Mouse (Mus musculus) limb, embryonic 10.5 days (tissue): ENCODE measurements around the gene Map2k1. TPM values are rescaled to one million over a fixed set of nuclear protein-coding genes. Genes with fewer than 3 reads are reported as not detected.
"Not testable (repeated sequence)": the region's sequence is repeated elsewhere in the genome, so short reads cannot be mapped to it uniquely, and the experiment has no call there.

Experiments used
- DNase-seq: peaks from one replicate; pipeline ENCODE4 v3.0.0-alpha.2; 2017; ENCODE audit warnings: low spot score
- H3K27ac ChIP-seq: fragments of 300-500 bp; sonication (generic); 2 replicates; pipeline ENCODE4 v1.5.1; 2016; ENCODE audit warnings: mild to moderate bottlenecking
- H3K27me3 ChIP-seq: fragments of 300-500 bp; sonication (generic); 2 replicates; pipeline ENCODE4 v1.6.1; 2016; ENCODE audit warnings: low read depth, mild to moderate bottlenecking; ENCODE audit not compliant: poor library complexity, severe bottlenecking
- H3K36me3 ChIP-seq: fragments of 300-500 bp; sonication (generic); 2 replicates; pipeline ENCODE4 v1.6.1; 2016; ENCODE audit warnings: mild to moderate bottlenecking, moderate library complexity
- H3K4me1 ChIP-seq: fragments of 300-500 bp; sonication (generic); 2 replicates; pipeline ENCODE4 v1.6.1; 2016
- H3K4me3 ChIP-seq: fragments of 300-500 bp; sonication (generic); 2 replicates; pipeline ENCODE4 v1.5.1; 2016; ENCODE audit warnings: mild to moderate bottlenecking, moderate library complexity
- H3K9me3 ChIP-seq: fragments of 300-500 bp; sonication (generic); replicated peaks from 2 replicates; pipeline ENCODE4 v1.6.1; 2016; ENCODE audit warnings: mild to moderate bottlenecking
- WGBS: fragments of 180-500 bp; shearing (Covaris S2); methylation state at CpG from one replicate; pipeline ENCODE4 v1.1.7; 2016; 5-methylcytosine and 5-hydroxymethylcytosine counted together
- polyA plus RNA-seq: library from polyadenylated mRNA; unstranded; fragments of >200 nt; fragmentation: Nextera tagmentation; extraction: Ambion mirVana; gene quantifications from 2 replicates; pipeline ENCODE4 v1.2.1, GENCODE M21; 2016

The Map2k1 gene
- polyA plus RNA-seq, 1 experiment from 2014 or later = 76.5 TPM

DNA sequence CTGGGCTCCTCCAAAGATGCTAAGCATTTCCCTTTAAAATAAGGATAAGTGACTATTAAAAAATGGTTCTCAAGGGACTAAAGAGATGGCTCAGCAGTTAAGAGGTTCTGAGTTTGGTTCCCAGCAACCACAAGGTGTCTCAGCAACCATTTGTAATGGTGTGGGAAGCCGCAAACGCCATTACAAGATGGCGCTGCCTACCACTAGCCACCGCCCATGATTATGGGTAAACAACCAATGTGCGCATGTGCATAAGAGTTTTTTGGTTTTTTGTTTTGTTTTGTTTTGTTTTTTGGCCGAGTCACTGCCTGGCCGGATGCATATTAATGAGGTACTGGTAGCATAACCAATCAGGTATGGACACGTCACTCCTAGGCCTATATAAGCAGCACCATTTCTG, 15.4 kb upstream of the Map2k1 start:
- not testable (repeated sequence) for H3K4me3 ChIP-seq, H3K9me3 ChIP-seq, H3K4me1 ChIP-seq, H3K27ac ChIP-seq, H3K27me3 ChIP-seq, DNase-seq, H3K36me3 ChIP-seq
- WGBS = 95% methylated on average over 8 of the region's 8 CpGs

DNA sequence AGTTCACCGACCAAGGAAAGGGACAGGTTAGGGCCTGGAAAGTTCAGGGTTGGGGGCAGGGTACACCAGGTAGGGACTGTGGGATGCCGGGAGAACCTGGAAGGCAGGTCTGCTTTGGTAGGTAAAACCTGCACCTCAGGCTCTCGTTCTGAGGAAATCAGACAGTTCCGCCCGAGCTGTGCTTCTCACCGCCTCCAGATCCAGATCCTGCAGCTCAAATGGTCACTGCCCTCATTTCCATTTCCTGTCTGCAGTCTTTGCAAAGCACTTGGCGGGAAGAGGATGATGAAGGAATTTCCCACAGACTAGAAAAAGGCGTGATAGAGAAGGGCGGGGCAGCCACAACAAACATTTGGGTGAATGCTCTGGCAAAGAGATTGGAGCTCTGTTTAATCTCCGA, 14.8 kb upstream of the Map2k1 start:
- no peak overlapping the region for H3K27ac ChIP-seq
- 91% methylated on average over 10 of the region's 10 CpGs for WGBS
- H3K4me3 ChIP-seq = no peak overlapping the region

DNA sequence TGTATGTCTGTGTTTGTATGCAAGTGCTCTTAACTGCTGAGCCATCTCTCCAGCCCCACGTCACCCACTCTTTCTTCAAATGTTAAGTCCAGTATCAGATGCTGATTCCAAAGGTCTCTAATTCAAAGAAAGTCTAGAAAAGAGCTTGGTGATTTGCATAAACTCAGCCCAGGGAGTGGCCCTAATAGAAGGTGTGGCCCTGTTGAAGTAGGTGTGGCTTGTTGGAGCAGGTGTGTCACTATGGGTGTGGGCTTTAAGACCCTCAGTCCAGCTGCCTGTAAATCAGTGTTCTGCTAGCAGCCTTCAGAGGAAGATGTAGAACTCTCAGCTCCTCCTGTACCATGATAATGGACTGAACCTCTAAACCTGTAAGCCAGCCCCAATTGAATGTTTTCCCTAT, 13.8 kb upstream of the Map2k1 start:
- 90% methylated on average over 1 of the region's 1 CpGs for WGBS
- H3K4me1 ChIP-seq = no peaks in the 10 kb centered on the region
- H3K27ac ChIP-seq = no peak overlapping the region
- no peak overlapping the region for H3K4me3 ChIP-seq
- no peaks in the 10 kb centered on the region for H3K27me3 ChIP-seq
- DNase-seq = no peak
- no peaks in the 10 kb centered on the region for H3K36me3 ChIP-seq
- no peaks in the 10 kb centered on the region for H3K9me3 ChIP-seq

More for the DNA sequence above, 14.8 kb upstream of the Map2k1 start:
- Histone ChIP-seq H3K36me3 (no peaks in the 10 kb centered on the region), H3K9me3 (no peaks in the 10 kb centered on the region), H3K27me3 (no peaks in the 10 kb centered on the region), H3K4me1 (no peaks in the 10 kb centered on the region)
- no peak for DNase-seq

DNA sequence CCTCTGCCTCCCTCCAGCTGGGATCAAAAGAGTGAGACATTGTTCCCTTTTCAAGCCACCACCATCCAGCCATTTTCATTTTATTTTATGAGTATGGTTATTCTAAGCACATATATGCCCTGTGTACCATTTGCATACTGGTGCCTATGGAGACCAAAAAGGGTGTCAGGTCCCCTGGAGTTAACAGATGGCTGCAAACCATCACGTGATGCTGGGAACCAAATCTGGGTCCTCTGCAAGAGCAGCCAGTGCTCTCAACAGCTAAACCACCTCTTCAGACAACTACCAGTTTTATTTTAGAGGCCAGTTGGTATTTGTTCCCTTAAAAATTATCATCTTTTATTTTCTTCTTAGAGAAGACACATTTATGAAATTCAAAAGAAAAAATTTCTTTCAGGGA, 11.4 kb upstream of the Map2k1 start:
- WGBS = 38% methylated on average over 1 of the region's 1 CpGs
- Histone ChIP-seq H3K4me1 (no peaks in the 10 kb centered on the region), H3K4me3 (no peak overlapping the region), H3K27me3 (no peaks in the 10 kb centered on the region), H3K9me3 (no peaks in the 10 kb centered on the region), H3K36me3 (no peaks in the 10 kb centered on the region), H3K27ac (no peak overlapping the region)
- no peak for DNase-seq

DNA sequence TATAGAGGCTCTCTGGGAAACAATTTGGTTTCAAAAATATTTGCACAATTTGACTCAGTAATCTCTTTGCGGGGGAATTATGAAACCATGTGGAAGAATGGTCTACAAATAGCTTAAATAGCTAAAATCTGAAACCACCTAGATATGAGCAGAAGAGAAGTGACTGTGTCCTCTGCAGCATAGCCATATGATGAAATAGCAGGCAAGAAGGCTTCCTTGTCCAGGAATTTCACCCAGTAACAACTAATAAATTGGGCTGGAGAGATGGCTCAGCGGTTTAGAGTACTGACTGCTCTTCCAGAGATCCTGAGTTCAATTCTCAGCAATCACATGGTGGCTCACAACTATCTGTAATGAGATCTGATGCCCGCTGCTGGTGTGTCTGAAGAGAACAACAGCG, 7.6 kb upstream of the Map2k1 start:
- H3K27me3 ChIP-seq = no peaks in the 10 kb centered on the region
- no peaks in the 10 kb centered on the region for H3K4me1 ChIP-seq
- H3K9me3 ChIP-seq = no peaks in the 10 kb centered on the region
- no peaks in the 10 kb centered on the region for H3K36me3 ChIP-seq
- H3K4me3 ChIP-seq = no peak overlapping the region
- WGBS = 91% methylated on average over 4 of the region's 4 CpGs
- no peak overlapping the region for H3K27ac ChIP-seq
- DNase-seq = no peak

DNA sequence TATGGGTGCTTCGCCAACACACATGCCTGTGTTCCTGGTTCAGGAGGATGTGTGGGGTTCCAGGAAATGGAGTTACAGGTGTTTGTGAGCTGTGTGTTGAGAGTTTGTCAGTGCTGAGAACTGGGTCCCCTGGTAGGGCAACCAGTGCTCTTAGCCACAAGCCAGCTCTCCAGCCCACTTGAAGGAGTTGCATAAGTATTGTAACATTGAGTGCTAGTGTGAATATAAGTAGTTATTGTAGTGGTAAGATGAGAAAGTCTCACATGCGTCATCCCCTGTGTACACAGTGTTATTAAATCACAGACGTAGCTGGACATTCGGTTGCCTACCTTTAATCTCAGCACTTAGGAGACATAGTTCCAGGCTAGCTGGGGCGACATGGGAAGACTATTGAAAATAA, 6.5 kb upstream of the Map2k1 start:
- Histone ChIP-seq H3K36me3 (no peaks in the 10 kb centered on the region), H3K4me1 (no peaks in the 10 kb centered on the region), H3K4me3 (no peak overlapping the region), H3K27me3 (no peaks in the 10 kb centered on the region), H3K27ac (no peak overlapping the region), H3K9me3 (no peaks in the 10 kb centered on the region)
- WGBS = 91% methylated on average over 5 of the region's 5 CpGs
- no peak for DNase-seq

DNA sequence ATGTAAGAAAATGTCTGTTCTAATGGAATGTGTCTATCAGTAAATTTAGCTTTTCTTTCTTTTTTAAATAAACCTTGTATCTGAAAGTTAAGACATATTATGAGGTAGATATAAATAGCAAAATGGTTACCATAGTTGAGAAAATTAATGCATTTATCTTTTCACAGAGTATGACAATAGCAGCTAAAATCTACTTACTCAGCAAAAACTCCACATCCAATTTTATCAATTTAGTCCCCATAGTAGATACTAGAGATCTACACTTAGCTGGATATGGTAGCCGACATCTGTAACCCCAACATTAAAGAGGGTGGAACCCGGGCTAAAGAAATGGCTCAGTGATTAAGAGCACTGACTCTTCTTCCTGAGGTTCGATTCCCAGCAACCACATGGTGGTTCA, 2.8 kb upstream of the Map2k1 start:
- no peaks in the 10 kb centered on the region for H3K9me3 ChIP-seq
- no peaks in the 10 kb centered on the region for H3K27me3 ChIP-seq
- no peak for DNase-seq
- no peak overlapping the region for H3K4me3 ChIP-seq
- H3K27ac ChIP-seq = no peak overlapping the region
- WGBS = 93% methylated on average over 3 of the region's 3 CpGs
- H3K4me1 ChIP-seq = peaks cover 18% of the 10 kb centered on the region
- no peaks in the 10 kb centered on the region for H3K36me3 ChIP-seq

DNA sequence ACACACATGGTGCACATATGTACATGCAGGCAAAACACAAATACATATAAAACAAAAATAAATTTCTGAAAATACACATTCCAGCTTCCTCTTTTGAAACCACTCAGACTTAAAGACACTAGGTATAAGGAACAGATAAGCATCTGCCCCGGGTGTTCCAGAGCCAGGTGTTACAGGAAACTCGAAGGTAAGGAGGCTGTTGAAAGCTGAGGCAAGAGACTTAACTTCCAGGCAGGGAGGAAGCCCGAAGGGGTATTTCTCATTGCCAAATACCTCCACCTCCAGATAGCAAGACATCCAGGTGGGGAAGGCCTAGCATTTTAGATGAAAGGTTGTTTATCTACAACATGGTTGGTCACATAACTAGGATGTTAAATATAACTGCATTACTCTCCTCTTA, 2.0 kb upstream of the Map2k1 start:
- no peaks in the 10 kb centered on the region for H3K27me3 ChIP-seq
- peaks cover 19% of the 10 kb centered on the region for H3K4me1 ChIP-seq
- H3K36me3 ChIP-seq = no peaks in the 10 kb centered on the region
- no peak overlapping the region for H3K4me3 ChIP-seq
- WGBS = 80% methylated on average over 3 of the region's 3 CpGs
- no peak for DNase-seq
- H3K27ac ChIP-seq = no peak overlapping the region
- no peaks in the 10 kb centered on the region for H3K9me3 ChIP-seq

DNA sequence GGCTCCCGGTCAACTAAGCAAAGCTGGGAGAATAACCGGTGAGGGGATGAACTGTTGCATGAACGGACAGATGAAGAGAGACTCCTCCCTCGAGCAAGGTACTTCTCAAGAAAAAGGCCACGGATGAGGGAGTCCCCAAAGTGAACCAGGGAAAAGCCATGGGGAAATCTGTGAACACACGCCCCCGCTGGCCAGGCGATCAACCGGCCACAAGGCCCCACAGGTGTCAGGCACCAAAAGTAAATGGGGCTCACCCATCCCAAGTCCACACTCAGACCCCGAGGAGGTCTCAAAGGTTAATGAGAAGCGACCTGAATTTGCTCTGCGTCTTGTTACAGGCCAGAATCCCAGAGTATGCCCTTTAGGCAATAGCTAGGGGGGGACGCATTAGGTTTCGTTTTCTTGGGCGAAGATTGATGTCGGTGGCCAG, 825 bp downstream of the Map2k1 start:
- Histone ChIP-seq H3K27me3 (no peaks in the 10 kb centered on the region), H3K4me1 (peaks cover 22% of the 10 kb centered on the region), H3K36me3 (peaks cover 15% of the 10 kb centered on the region), H3K9me3 (no peaks in the 10 kb centered on the region), H3K27ac (peak overlapping the region; percentile 94), H3K4me3 (peak overlapping the region; percentile 80)
- WGBS = under 1% methylated on average over 16 of the region's 16 CpGs
- DNase-seq = peak; percentile 58

DNA sequence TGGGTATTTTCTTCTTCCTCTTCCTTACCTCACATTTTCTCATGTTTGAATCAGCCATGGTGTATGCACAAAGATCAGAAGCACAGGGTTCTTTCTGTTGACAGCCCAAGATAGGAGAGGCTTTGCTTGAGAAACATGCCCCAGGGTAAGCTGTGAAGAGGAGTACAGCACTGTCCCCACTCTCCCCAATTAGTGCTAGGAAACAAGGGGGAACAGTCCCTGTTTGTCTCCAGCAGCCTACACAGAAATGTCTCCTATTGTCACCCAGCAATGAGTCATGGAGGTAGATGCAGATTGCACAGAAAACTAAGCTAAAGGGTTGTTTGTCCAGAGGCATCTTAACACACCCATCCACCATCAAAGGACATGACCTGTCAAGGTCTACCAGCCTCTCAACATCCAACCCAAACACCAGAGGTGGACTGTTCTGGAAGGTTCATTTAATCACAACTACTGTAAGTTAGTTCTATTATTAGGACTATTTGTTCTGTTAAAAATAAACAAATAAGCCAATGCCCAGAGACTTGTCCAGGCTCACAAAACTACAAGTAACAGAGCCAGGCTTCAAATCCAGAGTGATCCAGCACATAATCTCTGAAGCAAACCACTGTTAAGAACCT, 3.2 kb downstream of the Map2k1 start:
- no peak for DNase-seq
- Histone ChIP-seq H3K4me1 (peaks cover 22% of the 10 kb centered on the region), H3K27me3 (no peaks in the 10 kb centered on the region), H3K4me3 (no peak overlapping the region), H3K36me3 (peaks cover 27% of the 10 kb centered on the region), H3K9me3 (no peaks in the 10 kb centered on the region), H3K27ac (no peak overlapping the region)

DNA sequence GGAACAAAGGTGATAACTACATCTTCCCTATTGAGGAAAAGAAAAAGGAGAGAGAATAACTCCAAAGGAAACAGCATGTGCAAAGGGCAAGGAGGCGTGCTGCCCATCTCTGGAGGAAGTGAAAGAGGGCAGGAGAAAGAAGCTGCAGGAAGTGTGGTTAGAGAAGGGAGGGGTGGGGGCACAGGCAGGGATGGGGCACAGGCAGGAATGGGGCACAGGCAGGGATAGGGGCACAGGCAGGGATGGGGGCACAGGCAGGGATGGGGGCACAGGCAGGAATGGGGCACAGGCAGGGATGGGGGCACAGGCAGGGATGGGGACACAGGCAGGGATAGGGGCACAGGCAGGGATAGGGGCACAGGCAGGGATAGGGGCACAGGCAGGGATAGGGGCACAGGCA, 4.1 kb downstream of the Map2k1 start:
- 81% methylated on average over 1 of the region's 1 CpGs for WGBS
- no peaks in the 10 kb centered on the region for H3K9me3 ChIP-seq

DNA sequence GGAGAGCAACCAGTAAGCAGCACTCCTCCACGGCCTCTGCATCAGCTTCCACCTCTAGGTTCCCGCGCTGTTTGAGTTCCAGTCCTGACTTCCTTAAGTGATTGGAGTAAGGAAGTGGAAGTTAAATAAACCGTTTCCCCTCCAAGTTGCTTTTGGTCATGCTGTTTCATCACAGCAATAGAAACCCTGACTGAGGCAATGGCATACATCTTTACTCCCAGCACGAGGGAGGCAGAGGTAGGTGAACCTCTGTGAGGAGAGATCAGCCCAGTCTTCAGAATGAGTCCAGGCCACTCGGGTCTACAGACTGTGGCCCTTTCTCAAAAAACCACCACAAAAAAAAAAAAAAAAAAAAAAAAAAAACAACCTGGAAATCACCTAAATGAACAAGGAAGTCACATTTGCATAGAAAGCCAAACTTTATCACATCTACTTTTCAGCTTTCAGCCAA, 11.0 kb downstream of the Map2k1 start:
- no peak overlapping the region; the same call in 1 of the 2 replicates for H3K27ac ChIP-seq
- H3K4me3 ChIP-seq = no peak overlapping the region
- peaks cover 20% of the 10 kb centered on the region for H3K36me3 ChIP-seq
- H3K27me3 ChIP-seq = no peaks in the 10 kb centered on the region
- WGBS = 74% methylated on average over 6 of the region's 6 CpGs
- peaks cover 16% of the 10 kb centered on the region for H3K4me1 ChIP-seq
- H3K9me3 ChIP-seq = no peaks in the 10 kb centered on the region
- DNase-seq = no peak

More for the DNA sequence above, 4.1 kb downstream of the Map2k1 start:
- peaks cover 32% of the 10 kb centered on the region for H3K36me3 ChIP-seq
- no peak overlapping the region for H3K27ac ChIP-seq
- peaks cover 22% of the 10 kb centered on the region for H3K4me1 ChIP-seq
- H3K4me3 ChIP-seq = no peak overlapping the region
- DNase-seq = no peak
- H3K27me3 ChIP-seq = no peaks in the 10 kb centered on the region

DNA sequence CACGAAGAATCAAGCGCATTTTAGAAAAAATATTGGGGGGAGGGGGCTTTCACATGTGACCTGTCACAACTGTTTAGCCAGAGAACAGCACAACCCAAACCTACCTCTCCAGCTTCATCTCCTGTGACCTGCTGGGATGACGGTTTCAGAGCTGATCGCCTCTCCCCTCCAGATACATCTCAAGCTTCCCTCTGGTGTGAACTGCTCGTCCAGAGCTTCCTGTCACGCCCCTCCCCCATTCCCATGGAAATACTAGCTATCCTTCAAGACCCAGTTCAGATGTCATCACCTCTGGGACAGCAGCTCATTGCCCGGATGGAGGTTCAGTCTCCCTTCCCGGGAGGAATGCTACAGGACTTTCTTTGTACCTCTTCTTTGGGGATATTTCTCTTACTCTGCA, 12.8 kb downstream of the Map2k1 start:
- Histone ChIP-seq H3K9me3 (no peaks in the 10 kb centered on the region), H3K4me1 (peaks cover 16% of the 10 kb centered on the region), H3K27me3 (no peaks in the 10 kb centered on the region), H3K27ac (peak overlapping the region; percentile 72), H3K4me3 (peak overlapping the region; percentile 28; the same call in 1 of the 2 replicates), H3K36me3 (peaks cover 14% of the 10 kb centered on the region)
- 21% methylated on average over 8 of the region's 8 CpGs for WGBS
- peak; percentile 51 for DNase-seq

DNA sequence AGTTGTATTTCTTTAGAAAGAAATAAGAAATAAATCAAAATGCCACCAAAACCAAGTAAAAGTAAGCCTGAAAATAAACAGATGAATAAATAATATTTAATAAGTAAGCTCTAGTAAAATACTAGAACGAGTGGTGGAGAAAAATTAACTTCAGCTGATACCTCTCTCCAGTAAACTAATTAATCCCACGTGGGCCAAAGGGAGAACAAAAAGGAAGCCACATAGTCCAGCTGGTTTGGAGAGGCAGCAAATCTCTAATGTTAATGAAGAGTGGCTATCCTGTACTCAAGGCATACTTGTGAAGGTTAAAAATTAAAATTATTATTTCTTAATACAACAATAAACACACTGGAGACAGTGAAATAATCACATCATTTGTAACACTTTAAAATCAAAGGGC, 13.3 kb downstream of the Map2k1 start:
- WGBS = 21% methylated on average over 2 of the region's 2 CpGs
- Histone ChIP-seq H3K27me3 (no peaks in the 10 kb centered on the region), H3K9me3 (no peaks in the 10 kb centered on the region), H3K27ac (peak overlapping the region; percentile 72), H3K4me1 (peaks cover 16% of the 10 kb centered on the region), H3K4me3 (peak overlapping the region; percentile 28; the same call in 1 of the 2 replicates), H3K36me3 (peaks cover 11% of the 10 kb centered on the region)
- DNase-seq = no peak
